Mouse (Mus musculus) erythroblast, adult 5-6 weeks (primary cell): ENCODE results near the gene Plxna2. TPM values are rescaled to one million over a fixed set of nuclear protein-coding genes. Genes with fewer than 3 reads are reported as not detected.
A peak's percentile ranks its signal among the peaks of the same experiment; 100 is the strongest.

Experiments
- ATAC-seq: replicated peaks from 2 replicates; pipeline ENCODE4 v1.8.0; 2016; ENCODE audit warnings: moderate number of reproducible peaks, mild to moderate bottlenecking, moderate TSS enrichment, inconsistent platforms; ENCODE audit not compliant: poor library complexity, low FRiP score, severe bottlenecking
- total RNA-seq, 2 experiments: library from RNA; stranded (forward) in 1 of 2; stranded (reverse) in 1 of 2; fragments of 150-400 nt in 1 of 2; fragments of 200-764, 138-1000 nt in 1 of 2; gene quantifications; 2 replicates each; pipeline versions ENCODE4 v1.2.3 to v1.2.4; 2015 to 2017; ENCODE audit warnings: low replicate concordance in 2 of 2

The Plxna2 gene
- total RNA-seq (2015; ENCODE audit: low replicate concordance) (1.3 TPM in 1 of 2 replicates, not detected in the other), total RNA-seq (2017; ENCODE audit: low replicate concordance) (0.09 TPM in 1 of 2 replicates, not detected in the other)

- no peak for ATAC-seq
Observed at GRCm38 (mm10) chr1:194617918-194618317, at the start of gene Plxna2. Gene Plxna2 (plus strand): TSS chr1:194618218.

GRCm38 (mm10) chr1:194573870-194574269, 44.1 kb upstream of the Plxna2 start:
- no peak for ATAC-seq

- ATAC-seq = no peak
Observed at GRCm38 (mm10) chr1:194578270-194578669, 39.7 kb upstream of the Plxna2 start.

GRCm38 (mm10) chr1:194580539-194580938, 37.5 kb upstream of the Plxna2 start:
- ATAC-seq = no peak

- no peak for ATAC-seq
Observed at GRCm38 (mm10) chr1:194586670-194587069, 31.3 kb upstream of the Plxna2 start.

- no peak for ATAC-seq
Observed at GRCm38 (mm10) chr1:194587532-194587931, 30.5 kb upstream of the Plxna2 start.

- no peak for ATAC-seq
Observed at GRCm38 (mm10) chr1:194587956-194588668, 29.9 kb upstream of the Plxna2 start.

- ATAC-seq = no peak
Observed at GRCm38 (mm10) chr1:194588711-194589451, 29.1 kb upstream of the Plxna2 start.

GRCm38 (mm10) chr1:194593155-194593554, 24.9 kb upstream of the Plxna2 start:
- no peak for ATAC-seq

GRCm38 (mm10) chr1:194607406-194608261, 10.4 kb upstream of the Plxna2 start:
- ATAC-seq = no peak

- ATAC-seq = no peak
Observed at GRCm38 (mm10) chr1:194610516-194610915, 7.5 kb upstream of the Plxna2 start.

GRCm38 (mm10) chr1:194612628-194613027, 5.4 kb upstream of the Plxna2 start:
- no peak for ATAC-seq

GRCm38 (mm10) chr1:194613271-194613834, 4.7 kb upstream of the Plxna2 start:
- ATAC-seq = no peak

GRCm38 (mm10) chr1:194613923-194614830, 3.8 kb upstream of the Plxna2 start:
- ATAC-seq = no peak

- no peak for ATAC-seq
Observed at GRCm38 (mm10) chr1:194616136-194616535, 1.9 kb upstream of the Plxna2 start.

GRCm38 (mm10) chr1:194618841-194619311, 858 bp downstream of the Plxna2 start:
- ATAC-seq = no peak

GRCm38 (mm10) chr1:194619353-194620244, 1.6 kb downstream of the Plxna2 start:
- ATAC-seq = 0 out of 2 replicates have a peak, but pooled peaks have one; percentile 46
